8 mouse cellular contexts compared by ENCODE assay signal in genomic region chr2:73659726-73660565, GRCm38 (mm10).
DNase-seq lines count a peak whose midpoint lies in the region; ATAC-seq and TF ChIP-seq lines count a peak whose summit lies in the region.

No protein-coding gene starts in this region.

- no peak for ATAC-seq in embryonic facial prominence, embryonic 13.5 days (ENCODE audit: insufficient number of reproducible peaks, insufficient read depth, low FRiP score, low TSS enrichment, low read depth)
- ATAC-seq in lung, postnatal 0 days, result peak; percentile 78
- no peak for ATAC-seq in monocyte, adult 5-6 weeks (replicated peaks; ENCODE audit: insufficient number of reproducible peaks, low FRiP score, low TSS enrichment, poor library complexity, severe bottlenecking)

- no peaks in the 10 kb centered on the region for H3K36me3 ChIP-seq in kidney, adult 2 months (ENCODE audit: control insufficient read depth, insufficient read depth, low read length)
- H3K36me3 ChIP-seq in embryonic facial prominence, embryonic 13.5 days, result no peaks in the 10 kb centered on the region
- no peaks in the 10 kb centered on the region for H3K36me3 ChIP-seq in lung, postnatal 0 days (ENCODE audit: insufficient read depth, low read length)

- no peak overlapping the region for H3K27ac ChIP-seq in kidney, adult 2 months (ENCODE audit: insufficient read depth, low read depth, low read length)
- H3K27ac ChIP-seq in embryonic facial prominence, embryonic 13.5 days, result no peak overlapping the region
- no peak overlapping the region for H3K27ac ChIP-seq in lung, postnatal 0 days (ENCODE audit: low read length)

- H3K4me1 ChIP-seq in kidney, adult 2 months (ENCODE audit: control insufficient read depth, insufficient read depth, low read length), result peaks cover 2% of the 10 kb centered on the region; the same call in 1 of the 2 replicates
- peaks cover 30% of the 10 kb centered on the region for H3K4me1 ChIP-seq in embryonic facial prominence, embryonic 13.5 days
- no peaks in the 10 kb centered on the region for H3K4me1 ChIP-seq in lung, postnatal 0 days (ENCODE audit: insufficient read depth, low read depth, low read length)

- DNase-seq in kidney, adult 2 months, result peak; percentile 23
- DNase-seq in kidney, adult 8-10 months, result no peak
- peak; percentile 36 for DNase-seq in heart, postnatal 4 days
- peak; percentile 92 for DNase-seq in layer of hippocampus, adult 9-11 months
- DNase-seq in lung, postnatal 0 days (ENCODE audit: low spot score), result peak; percentile 88
- DNase-seq in retina, postnatal 7 days (ENCODE audit: low read depth, low spot score), result peak; percentile 19

- no peak overlapping the region for H3K9ac ChIP-seq in embryonic facial prominence, embryonic 13.5 days
- H3K9ac ChIP-seq in lung, postnatal 0 days (replicated peaks; ENCODE audit: low read depth), result peak overlapping the region; percentile 8; the same call in 1 of the 2 replicates

- no peak for TF ChIP-seq POLR2A in kidney, adult 2 months (IDR thresholded peaks at IDR 0.05; ENCODE audit: low read depth, low read length)

- no peak for TF ChIP-seq EP300 in lung, postnatal 0 days (IDR thresholded peaks at IDR 0.05)

- no peaks in the 10 kb centered on the region for H3K27me3 ChIP-seq in kidney, adult 2 months (replicated peaks; ENCODE audit: control insufficient read depth, insufficient read depth, low read length)
- H3K27me3 ChIP-seq in embryonic facial prominence, embryonic 13.5 days, result no peaks in the 10 kb centered on the region
- H3K27me3 ChIP-seq in lung, postnatal 0 days (replicated peaks; ENCODE audit: insufficient read depth, low read length), result no peaks in the 10 kb centered on the region

- no peaks in the 10 kb centered on the region for H3K9me3 ChIP-seq in embryonic facial prominence, embryonic 13.5 days
- H3K9me3 ChIP-seq in lung, postnatal 0 days (ENCODE audit: low read length), result no peaks in the 10 kb centered on the region

- WGBS in kidney, adult 2 months, result 23% methylated on average over 18 of the region's 18 CpGs
- 56% methylated on average over 18 of the region's 18 CpGs for WGBS in embryonic facial prominence, embryonic 13.5 days
- WGBS in lung, postnatal 0 days, result 36% methylated on average over 18 of the region's 18 CpGs

- H3K4me3 ChIP-seq in kidney, adult 2 months (ENCODE audit: insufficient read depth, low read depth, low read length), result peak overlapping the region; percentile 30; the same call in 1 of the 2 replicates
- H3K4me3 ChIP-seq in embryonic facial prominence, embryonic 13.5 days, result peak overlapping the region; percentile 17; the same call in 1 of the 2 replicates
- peak overlapping the region; percentile 31 for H3K4me3 ChIP-seq in lung, postnatal 0 days (ENCODE audit: low read depth, low read length)

- peak overlapping the region; percentile 31 for H3K4me2 ChIP-seq in embryonic facial prominence, embryonic 13.5 days
- peak overlapping the region; percentile 50 for H3K4me2 ChIP-seq in lung, postnatal 0 days (replicated peaks; ENCODE audit: low read depth, low read length)

- no peak for TF ChIP-seq CTCF in kidney, adult 2 months (conservative IDR thresholded peaks at IDR 0.05; ENCODE audit: insufficient read depth, insufficient read length, low read depth, low read length)
- no peak for TF ChIP-seq CTCF in lung, postnatal 0 days (IDR thresholded peaks at IDR 0.05)

Comparison
In these comparisons a context has a peak if more than half of its experiments do, and no peak if none do; other contexts are left out.
1. DNase-seq: peak in kidney, adult 2 months (single experiment), heart, postnatal 4 days (single experiment), layer of hippocampus, adult 9-11 months (single experiment), lung, postnatal 0 days (single experiment) and retina, postnatal 7 days (single experiment); none in kidney, adult 8-10 months (0 of 2).
2. Peak in every context shown above with its lines, with median percentiles within 50 percentile points of each other: H3K4me3 ChIP-seq.